ENCODE assay signal across 18 mouse cellular contexts in the genomic region with DNA sequence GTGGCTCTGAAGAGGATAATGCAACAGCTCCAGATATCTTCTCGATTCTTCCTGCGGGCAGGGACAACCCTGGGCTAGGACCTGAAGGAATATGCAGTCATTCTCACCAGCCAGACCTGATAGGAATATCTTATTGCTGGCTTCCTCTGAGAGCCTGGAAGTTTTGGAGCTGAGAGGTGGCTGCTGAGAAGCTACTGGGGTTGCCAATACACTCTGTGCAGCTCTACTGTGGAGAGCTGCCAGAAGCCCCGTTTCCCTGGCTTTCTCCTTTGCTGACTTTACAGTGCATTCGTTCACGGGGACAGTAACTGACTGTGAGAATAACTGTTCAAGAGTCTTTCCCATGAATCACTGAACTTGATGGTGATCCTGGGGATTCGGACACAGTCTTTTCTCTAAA. TPM values are rescaled to one million over a fixed set of nuclear protein-coding genes. Genes with fewer than 3 reads are reported as not detected.
DNase-seq lines count a peak whose midpoint lies in the region; ATAC-seq and TF ChIP-seq lines count a peak whose summit lies in the region.
"Had no signal": no experiment of that assay in that cellular context is flagged by ENCODE, and none has a peak within 500 bp of the region (broad histone marks: within the 10 kb centered on the region; RNA-seq: fewer than 3 reads in every experiment).

No protein-coding gene starts in this region.

- H3K4me2 ChIP-seq in midbrain, postnatal 0 days (ENCODE audit: low read depth, low read length, poor library complexity, severe bottlenecking) = no peak overlapping the region
- no peak overlapping the region for H3K4me2 ChIP-seq in midbrain, embryonic 15.5 days
- H3K4me2 ChIP-seq: hindbrain, embryonic 15.5 days; neural tube, embryonic 12.5 days had no signal

- WGBS in midbrain, postnatal 0 days = 75% methylated on average over 6 of the region's 6 CpGs
- 82% methylated on average over 6 of the region's 6 CpGs for WGBS in midbrain, embryonic 15.5 days

- peak; percentile 21 for DNase-seq in gastrocnemius, postnatal 14 days
- DNase-seq in gastrocnemius, adult 8-10 months (ENCODE audit: low spot score in 2 of 2) = no peak
- peak; percentile 24 for DNase-seq in kidney, postnatal 10 days
- DNase-seq in kidney, adult 11 months = no peak
- DNase-seq in midbrain, postnatal 0 days (ENCODE audit: low spot score) = peak; percentile 53
- no peak for DNase-seq in adrenal gland, postnatal 10 days
- DNase-seq: adrenal gland, adult 8-10 months; cerebellum, postnatal 36 days; kidney, adult 18-20 months; kidney, postnatal 4 days; liver; lung, adult 18-20 months had no signal

- no peak overlapping the region for H3K27ac ChIP-seq in midbrain, postnatal 0 days (ENCODE audit: low read depth, low read length)
- no peak overlapping the region for H3K27ac ChIP-seq in midbrain, embryonic 15.5 days
- H3K27ac ChIP-seq: heart, adult 2 months; hindbrain, embryonic 15.5 days; neural tube, embryonic 12.5 days had no signal

- H3K4me1 ChIP-seq in midbrain, postnatal 0 days (ENCODE audit: insufficient read depth, low read length) = no peaks in the 10 kb centered on the region
- no peaks in the 10 kb centered on the region for H3K4me1 ChIP-seq in midbrain, embryonic 15.5 days
- H3K4me1 ChIP-seq: hindbrain, embryonic 15.5 days; neural tube, embryonic 12.5 days had no signal

- no peak overlapping the region for H3K4me3 ChIP-seq in midbrain, postnatal 0 days (ENCODE audit: low read depth, low read length)
- H3K4me3 ChIP-seq in midbrain, embryonic 15.5 days = no peak overlapping the region
- H3K4me3 ChIP-seq: heart, adult 2 months; hindbrain, embryonic 15.5 days; megakaryocyte, embryonic 14.5 days; neural tube, embryonic 12.5 days had no signal

- H3K9ac ChIP-seq in midbrain, postnatal 0 days (replicated peaks; ENCODE audit: low read length, poor library complexity, severe bottlenecking) = no peak overlapping the region
- H3K9ac ChIP-seq in midbrain, embryonic 15.5 days = no peak overlapping the region
- H3K9ac ChIP-seq: hindbrain, embryonic 15.5 days; neural tube, embryonic 12.5 days had no signal

- no peak for TF ChIP-seq CTCF in midbrain, postnatal 0 days (IDR thresholded peaks at IDR 0.05)

- no peak for ATAC-seq in midbrain, postnatal 0 days (ENCODE audit: low FRiP score)
- no peak for ATAC-seq in midbrain, embryonic 15.5 days (replicated peaks)
- ATAC-seq: CD4-positive, CD25-positive, alpha-beta regulatory T cell, adult 4 months had no signal

- intact Hi-C loops in gastrocnemius, postnatal 14 days (cut with DNase I; ENCODE audit: low total_unique reads) = no loop called here

- H3K36me3 ChIP-seq in midbrain, postnatal 0 days (ENCODE audit: insufficient read depth, low read length) = no peaks in the 10 kb centered on the region
- no peaks in the 10 kb centered on the region for H3K36me3 ChIP-seq in midbrain, embryonic 15.5 days (replicated peaks)
- H3K36me3 ChIP-seq: hindbrain, embryonic 15.5 days; neural tube, embryonic 12.5 days had no signal

- H3K27me3 ChIP-seq in midbrain, postnatal 0 days (ENCODE audit: insufficient read depth, low read length) = no peaks in the 10 kb centered on the region
- H3K27me3 ChIP-seq in midbrain, embryonic 15.5 days (replicated peaks) = no peaks in the 10 kb centered on the region
- H3K27me3 ChIP-seq: hindbrain, embryonic 15.5 days; megakaryocyte, embryonic 14.5 days; neural tube, embryonic 12.5 days had no signal

- no peaks in the 10 kb centered on the region for H3K9me3 ChIP-seq in midbrain, postnatal 0 days (ENCODE audit: low read length)
- H3K9me3 ChIP-seq in midbrain, embryonic 15.5 days = no peaks in the 10 kb centered on the region
- H3K9me3 ChIP-seq: hindbrain, embryonic 15.5 days; megakaryocyte, embryonic 14.5 days; neural tube, embryonic 12.5 days had no signal

RNA-seq across cellular contexts. Expression of gene Cdk20, which starts 26.6 kb away (rescaled TPM):
- total RNA-seq in gastrocnemius, postnatal 14 days (2021) = 1 to 10 TPM; 2.5 to 3.1 TPM
- 1 to 10 TPM; 2.5 to 3.8 (median 2.9) TPM for total RNA-seq in gastrocnemius, adult 8-10 months (2022)
- 30.0 and 34.2 TPM in 2 replicates for total RNA-seq in midbrain, postnatal 0 days (2014; rRNA removed)
- polyA plus RNA-seq in midbrain, postnatal 0 days (2015; fragmentation: Nextera tagmentation; extraction: Ambion mirVana) = 25.5 and 26.6 TPM in 2 replicates
- 29.7 and 29.9 TPM in 2 replicates for polyA plus RNA-seq in midbrain, embryonic 15.5 days (2015; fragmentation: Nextera tagmentation; extraction: Ambion mirVana)
- 1 to 10 TPM; 3.9 to 5.9 TPM for total RNA-seq in adrenal gland, postnatal 10 days (2021)

RNA-seq across cellular contexts. Expression of gene Ctsl, which starts 34.9 kb away (rescaled TPM):
- total RNA-seq in gastrocnemius, postnatal 14 days (2021) = 100 to 1,000 TPM; 132 to 141 TPM
- 100 to 1,000 TPM; 113 to 163 (median 129) TPM for total RNA-seq in gastrocnemius, adult 8-10 months (2022)
- total RNA-seq in midbrain, postnatal 0 days (2014; rRNA removed) = 185 and 214 TPM in 2 replicates
- 174 and 196 TPM in 2 replicates for polyA plus RNA-seq in midbrain, postnatal 0 days (2015; fragmentation: Nextera tagmentation; extraction: Ambion mirVana)
- 134 and 138 TPM in 2 replicates for polyA plus RNA-seq in midbrain, embryonic 15.5 days (2015; fragmentation: Nextera tagmentation; extraction: Ambion mirVana)
- 100 to 1,000 TPM; 254 to 384 TPM for total RNA-seq in adrenal gland, postnatal 10 days (2021)

Comparison
In these comparisons a context has a peak if more than half of its experiments do, and no peak if none do; other contexts are left out.
1. DNase-seq: peak in gastrocnemius, postnatal 14 days (single experiment), kidney, postnatal 10 days (single experiment) and midbrain, postnatal 0 days (single experiment); none in gastrocnemius, adult 8-10 months (0 of 2), kidney, adult 11 months (single experiment) and adrenal gland, postnatal 10 days (single experiment).